Mouse (Mus musculus) adrenal gland, adult (tissue): ENCODE measurements around the gene Sel1l2.
"Not testable (repeated sequence)": the region's sequence is repeated elsewhere in the genome, so short reads cannot be mapped to it uniquely, and the experiment has no call there.

ENCODE experiments used
- DNase-seq, 2 experiments: peaks; one replicate each; pipeline ENCODE4 v3.0.0; 2022 to 2023; ENCODE audit warnings: low spot score in 1 of 2; ENCODE audit not compliant: inconsistent age in 2 of 2

Gene Sel1l2

GRCm38 (mm10) chr2:140215415-140215814, 174.1 kb downstream of the Sel1l2 start:
- no peak for DNase-seq

- DNase-seq = no peak
Measured at GRCm38 (mm10) chr2:140214519-140215027, 174.9 kb downstream of the Sel1l2 start.

- no peak for DNase-seq
Measured at GRCm38 (mm10) chr2:140203756-140204155, 185.8 kb downstream of the Sel1l2 start.

- DNase-seq = no peak
Measured at GRCm38 (mm10) chr2:140202573-140202972, 186.9 kb downstream of the Sel1l2 start.

- DNase-seq = no peak
Measured at GRCm38 (mm10) chr2:140200713-140201112, 188.8 kb downstream of the Sel1l2 start.

GRCm38 (mm10) chr2:140185685-140186210, 203.8 kb downstream of the Sel1l2 start:
- DNase-seq = not testable (repeated sequence)
